Mouse (Mus musculus) liver, embryonic 14.5 days (tissue): ENCODE results near the gene Zfp629.

Experiments
- CTCF ChIP-seq: IDR thresholded peaks from 2 replicates; pipeline ENCODE4 v1.5.1; 2016; ENCODE audit warnings: antibody characterized with exemption, low read depth, control low read depth
- EP300 ChIP-seq: IDR thresholded peaks from 2 replicates; pipeline ENCODE4 v1.6.1; 2016; ENCODE audit warnings: antibody characterized with exemption, low read depth

- TF ChIP-seq CTCF, result no peak
- TF ChIP-seq EP300, result no peak
Observed at GRCm38 (mm10) chr7:127583260-127583659, 32.3 kb downstream of the Zfp629 start.
